Mouse (Mus musculus): ENCODE data around the gene Tpx2. TPM values are rescaled to one million over a fixed set of nuclear protein-coding genes. Genes with fewer than 3 reads are reported as not detected.

The Tpx2 gene
- 1 to 10 TPM; 1.6 to 5.3 TPM for total RNA-seq (2021)
- long read RNA-seq, experiment 1, partial matches to known transcripts, result 3 of 3 reads
- long read RNA-seq, experiment 1, other reads (novel, unspliced or antisense), result 0 of 3 reads
- long read RNA-seq, experiment 2, partial matches to known transcripts, result 1 of 2 reads
- long read RNA-seq, experiment 2, other reads (novel, unspliced or antisense), result 0 of 2 reads

DNA sequence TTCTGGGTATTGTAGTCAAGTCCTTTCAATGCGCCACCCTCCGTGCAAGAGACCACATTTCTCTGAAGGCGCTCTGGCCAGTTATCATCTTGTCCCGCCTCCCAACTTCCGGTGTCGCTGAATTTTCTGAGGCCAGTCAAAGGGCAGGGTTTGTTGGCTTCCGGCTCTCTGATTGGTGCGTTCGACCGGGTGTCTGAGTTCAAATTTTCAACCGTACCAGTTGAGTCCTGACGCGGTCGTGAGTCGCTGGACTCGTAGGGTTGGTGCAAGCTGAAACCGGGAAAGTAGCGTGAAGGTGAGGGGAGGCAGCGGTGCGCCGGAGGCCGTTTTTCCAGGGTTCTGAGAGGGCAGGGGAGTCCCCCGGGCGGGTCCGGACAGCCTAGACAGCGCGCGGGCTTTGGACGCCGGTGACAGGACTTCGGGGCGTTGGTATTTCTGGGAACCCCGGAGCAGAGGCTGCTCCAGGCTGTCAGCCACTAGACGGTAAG, at the start of gene Tpx2:
Gene Tpx2 (plus strand): TSS at position 150 of the 488 bp plus-strand sequence.
- peak; percentile 98 for DNase-seq (ENCODE audit: low spot score)

DNA sequence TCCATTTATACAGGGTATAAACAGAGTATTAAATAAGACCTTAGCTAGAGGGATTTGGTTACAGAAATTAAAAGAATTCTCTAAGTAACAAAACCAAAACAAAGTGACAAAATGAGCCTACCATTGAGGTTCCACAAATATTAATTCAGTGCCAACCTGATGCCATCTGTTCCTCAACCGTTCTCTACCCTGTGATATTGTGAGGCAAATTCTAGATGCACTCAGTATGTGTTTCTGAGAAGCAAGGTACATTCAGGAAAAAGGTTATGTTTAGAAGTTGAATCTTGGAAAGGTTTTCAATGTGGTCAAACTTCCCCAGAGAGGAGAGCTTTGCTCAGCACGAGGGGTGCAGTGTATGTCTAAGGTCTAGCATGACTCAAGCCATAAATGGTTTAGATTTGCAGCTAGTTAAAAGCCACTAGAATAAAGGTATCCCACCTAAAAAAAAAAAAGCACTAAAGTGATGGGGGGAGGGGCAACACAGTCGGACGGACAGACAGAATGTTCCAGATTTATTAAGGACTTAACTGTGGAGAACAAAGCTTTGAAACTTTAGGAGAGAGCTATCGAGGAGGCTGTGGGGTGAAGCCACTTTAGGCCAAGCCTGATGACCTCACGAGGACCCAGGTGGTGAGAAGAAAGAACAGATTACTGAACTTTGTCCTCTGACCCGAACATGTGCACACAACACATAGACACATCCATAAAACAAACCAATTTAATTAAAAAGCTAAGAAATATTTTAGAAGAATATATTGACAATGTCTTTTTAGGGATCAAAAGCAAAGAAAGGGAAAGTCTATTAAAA, 47.6 kb upstream of the Tpx2 start:
- no peak for DNase-seq (ENCODE audit: low spot score)

DNA sequence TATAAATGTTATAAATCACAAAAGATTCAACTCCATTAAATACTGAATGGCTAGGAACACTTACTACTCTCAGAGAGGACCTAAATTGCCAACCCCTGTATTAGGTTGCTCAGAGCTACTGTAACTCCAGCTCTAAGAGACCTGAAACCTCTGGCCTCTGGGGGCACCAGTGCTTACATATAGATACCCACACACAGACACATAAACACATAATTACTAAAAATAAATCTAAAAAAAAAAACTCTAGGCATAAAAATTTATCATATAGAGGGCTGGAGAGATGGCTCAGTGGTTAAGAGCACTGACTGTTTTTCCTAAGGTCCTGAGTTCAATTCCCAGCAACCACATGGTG, 47.0 kb upstream of the Tpx2 start:
- DNase-seq (ENCODE audit: low spot score), result no peak

DNA sequence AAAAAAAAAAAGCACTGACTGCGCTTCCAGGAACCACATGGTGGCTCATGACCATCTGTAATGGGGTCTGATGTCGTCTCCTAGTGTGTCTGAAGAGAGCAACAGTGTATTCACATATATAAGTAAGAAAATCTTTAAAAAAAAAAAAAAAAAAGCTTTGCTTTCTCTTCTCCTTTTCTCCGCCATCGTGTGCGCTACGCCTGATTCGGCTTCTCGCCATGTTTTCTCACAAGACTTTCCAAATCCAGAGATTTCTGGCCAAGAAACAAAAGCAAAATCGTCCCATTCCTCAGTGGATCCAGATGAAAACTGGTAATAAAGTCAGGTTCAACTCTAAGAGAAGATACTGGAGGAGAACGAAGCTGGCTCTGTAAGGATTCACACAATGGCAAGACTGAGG, 45.5 kb upstream of the Tpx2 start:
- no peak for DNase-seq (ENCODE audit: low spot score)

DNA sequence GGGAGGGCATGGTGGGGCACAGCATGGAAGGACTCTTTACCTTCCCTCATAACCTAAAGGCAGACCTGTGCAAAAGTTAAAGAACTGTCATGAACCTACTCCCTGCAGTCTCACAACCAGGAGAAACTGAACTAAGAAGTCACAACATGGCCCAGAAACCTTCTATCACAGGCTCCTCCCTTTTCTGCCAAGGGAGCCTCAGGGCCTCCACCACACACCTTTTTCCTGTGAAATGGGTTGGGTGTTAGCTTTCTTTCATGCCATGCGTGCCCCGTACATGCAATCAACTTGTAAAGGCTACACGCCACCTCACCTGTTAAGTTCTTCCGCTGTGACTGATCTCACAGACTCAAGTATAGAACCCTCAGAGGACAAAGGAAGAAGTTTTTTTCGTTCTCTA, 44.7 kb upstream of the Tpx2 start:
- DNase-seq (ENCODE audit: low spot score), result no peak

DNA sequence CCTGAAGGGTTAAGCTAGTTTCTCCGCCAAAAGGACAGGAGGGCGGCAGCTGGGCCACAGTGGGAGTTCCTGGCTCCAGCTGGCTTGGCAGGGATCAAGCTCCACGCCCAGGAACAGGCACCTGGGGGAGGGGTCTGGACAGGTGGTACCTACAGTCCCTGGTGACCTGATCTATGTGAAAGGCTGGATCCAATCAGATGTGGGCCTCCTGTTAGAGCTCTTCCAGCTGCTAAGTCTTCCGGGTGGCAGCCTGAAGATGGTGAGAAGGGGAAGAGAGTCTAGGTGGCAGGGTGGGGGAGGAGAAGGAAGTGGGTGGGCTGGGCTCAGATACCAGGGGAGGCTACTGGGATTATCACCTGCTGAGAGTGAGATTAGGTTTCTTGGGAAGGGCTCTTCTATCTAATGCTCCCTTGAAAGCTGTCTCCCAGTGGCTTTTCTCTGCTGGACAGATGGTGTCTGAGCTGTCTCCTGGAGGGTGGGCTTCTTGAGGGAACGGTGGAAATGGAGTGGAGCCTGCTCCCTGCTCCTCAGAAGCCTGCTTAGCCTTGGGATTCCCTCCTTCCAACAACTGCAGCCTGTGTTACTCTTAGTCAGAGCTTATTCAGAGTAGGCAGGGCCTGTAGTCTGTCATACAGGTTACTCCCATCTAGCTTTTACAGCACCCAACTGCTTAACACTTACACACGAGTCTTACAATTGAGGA, 43.2 kb upstream of the Tpx2 start:
- no peak for DNase-seq (ENCODE audit: low spot score)

DNA sequence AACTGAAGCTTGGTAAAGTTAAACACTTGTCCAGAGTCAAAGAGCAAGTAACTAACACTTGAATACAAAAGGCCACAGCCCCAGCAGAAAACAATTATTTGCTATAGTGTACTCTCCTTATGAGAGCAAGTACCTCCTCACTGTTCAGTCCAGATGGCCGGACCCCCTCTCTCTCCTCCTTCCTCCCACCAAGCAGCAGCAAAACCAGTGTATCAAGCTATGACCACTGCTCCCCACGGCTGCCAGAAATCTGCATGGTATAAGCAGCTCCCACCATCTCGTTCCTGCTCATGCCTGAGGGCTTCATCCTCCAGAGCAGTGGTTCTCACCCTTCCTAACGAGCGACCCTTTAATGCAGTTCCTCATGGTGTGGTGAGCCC, 42.7 kb upstream of the Tpx2 start:
- DNase-seq (ENCODE audit: low spot score), result no peak

DNA sequence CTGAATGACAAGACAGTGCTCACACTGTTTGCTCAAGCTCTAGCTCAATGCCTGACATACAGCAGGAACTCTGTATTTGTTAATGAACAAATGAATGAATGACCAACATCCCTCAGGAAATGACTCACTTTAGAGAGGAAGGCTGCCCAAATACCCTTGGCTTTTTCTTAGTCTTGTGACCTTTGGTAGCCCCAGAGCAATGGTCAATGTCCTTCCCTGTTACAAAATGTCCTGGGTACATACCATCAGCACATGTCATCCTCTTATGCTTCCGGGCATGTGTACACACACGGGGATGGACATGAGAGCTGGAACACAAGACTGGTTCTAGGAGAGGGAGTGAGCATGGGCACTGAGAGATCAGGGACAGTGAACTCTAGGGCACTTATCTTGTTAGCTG, 41.7 kb upstream of the Tpx2 start:
- DNase-seq (ENCODE audit: low spot score), result peak; percentile 68

DNA sequence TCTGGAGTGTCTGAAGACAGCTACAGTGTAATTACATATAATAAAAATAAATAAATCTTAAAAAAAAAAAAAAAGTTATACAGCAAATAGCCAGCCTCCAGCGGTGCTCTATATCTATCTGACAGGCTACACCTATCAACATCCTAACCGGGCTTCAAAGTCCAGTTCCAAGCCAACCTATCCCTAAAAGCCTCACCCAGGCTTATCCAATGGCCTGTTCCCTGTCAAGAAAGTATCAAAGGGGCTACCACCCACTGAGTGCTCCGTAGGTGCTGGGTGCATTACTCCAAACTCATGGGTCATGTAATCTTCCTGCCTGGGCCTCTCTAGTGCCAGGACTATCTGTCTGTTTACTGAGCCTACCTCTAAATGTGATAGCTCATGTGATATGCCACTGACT, 39.6 kb upstream of the Tpx2 start:
- DNase-seq (ENCODE audit: low spot score), result no peak

DNA sequence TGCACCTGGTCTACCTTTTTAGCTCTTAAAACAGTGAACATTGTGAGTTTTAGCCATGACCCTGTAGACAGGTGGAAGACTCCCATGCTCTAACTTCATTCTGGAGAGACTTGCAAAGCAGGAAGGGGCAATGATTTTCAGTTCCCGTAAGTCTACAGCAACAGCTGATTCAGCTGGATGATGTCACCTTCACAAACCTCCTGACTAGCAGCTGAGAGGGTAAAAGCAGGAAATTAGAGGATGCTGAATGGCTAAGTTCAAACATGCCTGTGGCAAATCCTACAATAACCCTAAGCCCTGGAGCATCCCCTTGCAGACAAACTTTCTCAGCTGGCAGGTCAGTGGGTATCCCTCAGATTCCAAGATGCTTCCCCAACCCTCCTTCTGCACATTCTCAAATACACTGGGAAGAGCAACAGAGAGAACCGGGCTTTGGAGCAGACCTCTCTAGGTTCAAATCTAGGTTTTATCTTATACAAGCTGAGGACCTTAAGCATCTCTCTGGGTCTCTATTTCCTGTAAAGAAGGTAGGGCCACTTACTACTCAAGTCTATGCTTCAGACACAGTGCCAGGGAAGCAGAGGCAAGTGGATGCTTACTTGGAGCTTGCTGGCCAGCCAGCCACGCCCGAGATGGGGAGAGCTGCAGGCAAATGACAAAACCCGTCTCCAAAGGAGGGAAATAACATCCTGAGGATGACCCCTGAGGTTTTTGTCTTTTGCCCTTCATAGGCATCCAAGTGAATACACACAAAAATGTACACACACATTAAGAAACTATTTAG, 37.4 kb upstream of the Tpx2 start:
- no peak for DNase-seq (ENCODE audit: low spot score)

DNA sequence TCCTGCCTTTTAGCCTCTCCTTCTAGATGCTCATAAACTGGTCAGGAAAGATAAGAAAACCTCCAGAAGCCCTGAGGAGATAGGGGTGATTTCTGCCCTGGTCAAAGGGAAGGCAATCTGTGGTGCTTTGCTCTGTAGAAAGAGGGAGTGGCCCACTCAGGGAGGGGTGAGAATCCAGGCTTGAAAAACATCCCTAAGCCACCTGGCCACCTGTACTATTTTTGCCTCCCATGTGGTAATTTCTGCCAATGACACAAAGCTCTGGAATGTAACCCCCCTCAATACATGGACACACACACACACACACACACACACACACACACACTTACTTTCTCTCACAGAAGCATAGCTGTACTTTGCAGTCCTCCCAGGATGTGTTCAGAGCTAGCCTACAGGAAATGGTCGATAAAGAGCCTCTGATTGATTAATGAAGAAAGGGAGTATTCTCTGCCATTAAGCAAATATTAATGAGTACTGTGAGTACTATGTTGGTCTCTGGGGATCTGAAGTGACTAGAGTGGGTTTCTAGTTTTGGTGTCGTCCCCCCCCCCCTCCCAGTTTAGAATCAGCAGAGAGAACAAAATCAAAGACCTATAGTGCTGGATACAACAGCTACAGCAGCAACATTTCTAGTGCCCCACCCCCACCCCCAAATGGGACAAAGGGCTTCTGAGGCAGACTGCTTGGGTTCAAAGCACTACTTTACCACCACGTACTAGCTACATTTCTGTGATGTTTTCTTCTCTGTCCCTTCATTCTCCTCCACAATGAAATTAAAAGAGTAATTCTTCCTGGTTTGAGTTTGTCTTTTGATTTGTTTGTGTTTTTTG, 36.2 kb upstream of the Tpx2 start:
- DNase-seq (ENCODE audit: low spot score), result no peak

DNA sequence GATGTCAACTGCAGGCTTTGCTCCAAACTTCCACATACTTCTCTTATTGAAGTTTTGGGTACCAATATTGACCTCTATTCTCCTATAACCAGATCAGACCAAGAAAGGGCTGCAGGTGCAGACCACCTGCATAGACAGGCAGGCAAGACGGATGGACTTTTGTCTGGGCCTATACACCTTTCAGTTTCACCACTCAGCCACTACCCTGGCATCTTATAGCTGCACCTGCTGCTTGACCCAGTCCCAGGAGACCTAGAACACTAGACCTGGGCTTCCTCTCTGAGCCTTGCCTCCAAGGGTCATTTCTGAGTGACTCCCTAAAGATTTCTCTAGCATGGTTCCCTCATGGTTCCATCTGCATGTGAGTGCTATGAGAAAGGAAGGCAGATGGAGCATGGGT, 34.5 kb upstream of the Tpx2 start:
- no peak for DNase-seq (ENCODE audit: low spot score)

DNA sequence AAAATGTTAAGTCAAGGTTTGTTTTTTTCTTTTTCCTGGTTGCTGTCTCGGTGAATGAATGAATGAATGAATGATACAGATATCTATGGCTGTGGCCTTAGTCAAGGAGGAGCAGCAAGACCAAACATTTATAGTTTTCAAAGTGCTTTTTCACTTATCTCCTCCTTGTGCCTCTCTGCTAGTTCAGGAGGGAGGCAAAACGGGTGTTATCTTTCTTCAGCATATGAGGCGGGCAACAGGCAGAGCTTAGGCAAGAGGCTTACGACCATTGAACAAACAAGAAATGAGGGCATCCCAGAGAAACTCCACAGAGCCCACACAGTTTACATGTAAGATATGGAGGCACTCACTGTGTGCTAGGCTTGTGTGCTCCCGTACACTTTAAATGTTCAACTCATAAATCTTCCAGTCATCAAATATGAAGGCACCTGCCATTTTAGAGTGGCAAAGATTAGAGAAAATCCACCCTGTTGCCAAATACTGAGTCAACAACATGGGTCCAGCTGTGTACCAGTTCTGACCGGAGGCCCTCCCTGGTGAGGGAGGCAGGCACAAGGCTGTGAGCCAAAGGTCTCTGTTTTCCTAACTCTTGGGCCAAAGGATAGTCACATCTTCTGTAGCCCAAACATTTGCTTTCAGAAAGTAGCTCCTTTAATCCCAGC, 33.4 kb upstream of the Tpx2 start:
- DNase-seq (ENCODE audit: low spot score), result no peak

DNA sequence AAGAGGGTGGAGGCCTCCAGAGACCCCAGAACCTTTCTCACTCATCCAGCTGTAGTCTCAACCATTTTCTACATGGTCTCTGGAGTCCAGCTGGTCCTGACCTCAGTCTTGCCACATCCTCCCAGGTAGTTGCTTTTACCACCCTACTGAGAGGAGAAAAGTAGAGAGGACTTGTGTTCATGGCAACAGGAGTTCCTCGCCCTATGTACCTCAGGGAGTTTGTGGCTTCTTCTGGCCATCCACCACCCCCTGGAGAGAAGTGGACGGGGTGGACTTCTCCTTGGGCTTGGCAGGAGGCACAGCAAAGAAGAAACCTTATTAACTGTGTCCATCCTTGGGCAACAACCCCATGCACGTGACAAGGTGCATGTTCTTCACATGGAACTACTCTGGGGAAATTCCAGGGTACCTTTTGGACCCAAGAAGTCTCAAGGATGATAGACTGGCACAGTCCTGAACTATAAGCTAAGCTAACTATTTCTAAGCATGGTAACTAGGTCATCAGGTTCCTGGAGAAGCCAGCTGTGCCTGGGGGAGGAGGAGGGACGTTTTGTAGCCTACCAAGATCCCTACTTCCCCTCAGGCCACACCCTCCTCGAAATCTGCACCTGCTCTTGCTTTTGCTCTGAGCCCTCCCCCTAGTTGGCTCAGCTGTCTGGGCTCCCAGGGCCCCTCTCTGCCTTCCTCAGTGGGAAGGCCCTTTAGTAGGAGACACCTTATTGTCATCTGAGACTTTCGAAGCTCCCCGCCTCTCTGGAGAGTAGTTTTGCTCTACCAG, 31.7 kb upstream of the Tpx2 start:
- peak; percentile 47 for DNase-seq (ENCODE audit: low spot score)

DNA sequence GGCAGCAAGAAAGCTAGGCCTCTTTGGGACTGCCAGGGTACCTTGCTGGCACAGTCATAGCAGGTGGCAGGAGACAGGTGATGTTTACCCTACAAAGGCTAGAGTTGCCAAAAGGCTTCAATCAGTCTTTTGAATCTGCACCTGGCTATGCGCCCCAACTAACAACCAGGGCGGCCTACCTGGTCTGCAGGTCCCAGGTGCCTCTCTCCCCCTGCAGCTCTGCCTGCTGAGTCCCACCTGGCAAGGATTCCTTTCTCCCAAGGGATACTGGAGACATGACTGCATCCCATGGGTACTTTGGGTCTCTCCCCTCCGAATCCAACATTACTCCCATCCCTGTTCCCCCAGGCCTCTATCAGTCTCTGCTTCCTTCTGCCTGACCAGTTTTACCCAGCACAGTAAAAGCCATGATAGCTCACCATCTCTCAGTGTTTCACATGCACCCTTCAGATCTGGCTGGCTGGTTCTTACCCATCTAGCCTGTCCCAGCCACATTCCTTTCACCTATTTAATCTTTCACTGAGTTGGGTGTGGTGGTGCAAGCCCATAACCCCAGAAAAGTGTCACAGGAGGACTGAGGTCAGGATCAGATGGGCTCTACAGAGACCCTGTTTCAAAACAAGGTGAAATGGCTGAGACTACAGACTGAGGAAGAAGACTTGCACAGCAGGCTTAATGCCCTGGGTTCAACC, 31.0 kb upstream of the Tpx2 start:
- no peak for DNase-seq (ENCODE audit: low spot score)

DNA sequence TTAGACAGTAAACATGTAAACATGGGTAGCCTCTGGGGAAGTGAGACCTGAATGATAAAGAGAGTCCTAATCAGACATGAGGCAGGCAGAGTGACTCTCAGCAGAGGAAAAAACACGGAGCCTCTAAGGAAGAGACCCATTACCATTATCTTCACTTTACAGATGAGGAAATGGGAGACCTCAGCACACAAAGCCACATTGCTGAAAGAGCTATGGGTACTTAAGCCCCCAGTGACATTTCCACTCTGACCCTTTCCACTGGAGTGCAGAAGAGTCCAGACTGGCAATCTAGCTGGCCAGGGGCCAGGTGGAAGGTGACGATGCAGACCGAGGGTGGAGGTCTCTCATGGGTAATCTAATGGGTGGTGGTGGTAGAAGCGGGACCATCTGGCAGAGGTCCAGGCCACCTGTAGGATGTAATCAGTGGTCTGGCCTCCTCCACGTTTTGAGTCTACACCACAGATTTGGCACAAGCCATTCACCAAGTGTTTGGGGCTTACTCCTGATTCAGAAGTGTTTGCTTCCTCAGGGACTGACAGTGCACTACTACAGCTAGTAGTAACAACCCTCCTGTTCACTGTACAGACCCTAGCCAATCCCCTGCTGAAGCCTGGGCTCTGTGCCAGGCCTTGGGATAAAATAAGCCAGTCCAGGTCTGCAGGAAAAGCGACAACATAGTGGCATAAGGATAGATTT, 30.0 kb upstream of the Tpx2 start:
- DNase-seq (ENCODE audit: low spot score), result no peak

DNA sequence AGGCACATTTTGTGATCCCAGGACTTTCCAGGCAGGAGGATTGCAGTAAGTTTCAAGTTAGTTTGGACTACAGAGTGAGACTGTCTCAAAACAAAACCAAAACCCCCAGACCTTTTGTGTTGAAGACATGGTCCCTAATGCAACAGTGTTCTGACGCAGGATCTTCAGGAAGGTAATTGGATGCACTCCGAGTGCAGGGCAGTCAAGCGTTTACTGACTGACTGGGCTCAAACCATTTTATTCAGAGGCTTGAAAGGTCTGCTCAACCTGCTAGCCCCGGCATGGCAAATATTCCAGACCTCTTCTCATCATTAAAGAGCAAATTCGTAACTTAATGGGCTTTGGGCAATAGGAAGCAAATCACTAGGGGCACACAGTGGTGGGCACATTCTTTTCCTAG, 29.1 kb upstream of the Tpx2 start:
- no peak for DNase-seq (ENCODE audit: low spot score)

DNA sequence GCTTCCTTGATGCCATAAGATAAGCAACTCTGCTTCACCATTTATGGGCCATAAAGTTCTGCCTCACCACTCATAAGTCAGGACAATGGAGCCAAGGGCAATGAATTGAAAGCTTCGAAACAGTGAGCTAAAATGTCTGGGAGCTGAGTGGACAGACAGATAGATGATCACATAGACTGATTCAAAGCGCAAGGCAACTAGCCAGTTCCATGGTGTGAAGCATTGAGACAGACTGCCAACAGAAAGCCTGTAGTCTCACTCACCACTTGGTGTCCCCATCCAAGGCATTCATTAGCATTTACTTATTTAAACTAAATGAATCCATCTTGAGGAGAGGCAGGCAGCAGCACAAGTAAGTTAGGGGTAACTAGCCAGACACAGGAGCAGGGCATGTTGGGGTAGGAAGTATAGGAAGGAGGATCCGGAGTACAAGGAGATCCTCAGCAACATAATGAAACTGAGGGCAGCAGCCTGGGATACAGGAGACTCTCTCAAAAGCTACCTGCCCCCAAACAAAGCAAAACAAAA, 28.6 kb upstream of the Tpx2 start:
- no peak for DNase-seq (ENCODE audit: low spot score)

All from gastrocnemius, adult 18-20 months (tissue).